Mouse (Mus musculus) ovary, postnatal 14 days (tissue): ENCODE measurements around the gene Slx4ip.

Experiments used
- DNase-seq: peaks from one replicate; pipeline ENCODE4 v3.0.0; 2022; ENCODE audit warnings: low spot score

The Slx4ip gene

DNA sequence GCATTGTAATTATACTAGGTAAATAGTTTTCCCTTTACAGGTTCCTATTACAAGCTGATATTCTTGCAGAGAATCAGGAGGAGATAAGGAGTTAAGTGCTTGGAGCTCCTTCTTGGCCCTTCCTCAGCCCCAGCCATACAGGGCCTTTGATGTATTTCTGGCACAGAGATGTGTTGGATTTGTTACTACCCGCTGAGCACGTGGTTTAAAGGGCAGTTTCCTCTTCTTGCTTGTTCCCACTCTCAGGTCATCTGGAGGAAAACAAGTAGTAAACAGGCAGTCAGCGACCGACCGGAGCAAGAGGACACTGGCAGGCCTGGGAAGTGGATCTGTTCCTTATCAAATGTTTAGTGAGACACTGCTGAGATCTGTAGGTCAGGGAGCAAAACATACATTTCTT is 56.9 kb downstream of the Slx4ip start:
- no peak for DNase-seq

DNA sequence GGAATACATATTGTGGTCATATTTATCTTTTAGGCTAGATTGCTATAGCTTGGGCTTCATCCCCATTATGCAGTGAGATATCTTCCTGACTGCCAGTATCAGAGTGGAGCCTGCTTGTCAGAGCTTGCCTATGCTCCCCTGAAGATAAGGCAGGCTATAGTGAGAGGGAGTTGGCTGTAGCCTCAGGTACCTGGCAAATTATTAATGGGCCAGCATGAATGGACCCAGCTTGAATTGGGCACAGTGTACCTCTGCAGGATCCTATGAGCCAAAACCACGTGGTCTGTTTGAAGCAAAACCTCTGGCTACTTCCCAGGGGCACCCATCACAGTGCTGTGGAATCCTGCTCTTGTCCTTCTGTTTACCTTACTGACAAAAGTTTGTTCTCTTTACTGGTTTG is 61.2 kb downstream of the Slx4ip start:
- no peak for DNase-seq

DNA sequence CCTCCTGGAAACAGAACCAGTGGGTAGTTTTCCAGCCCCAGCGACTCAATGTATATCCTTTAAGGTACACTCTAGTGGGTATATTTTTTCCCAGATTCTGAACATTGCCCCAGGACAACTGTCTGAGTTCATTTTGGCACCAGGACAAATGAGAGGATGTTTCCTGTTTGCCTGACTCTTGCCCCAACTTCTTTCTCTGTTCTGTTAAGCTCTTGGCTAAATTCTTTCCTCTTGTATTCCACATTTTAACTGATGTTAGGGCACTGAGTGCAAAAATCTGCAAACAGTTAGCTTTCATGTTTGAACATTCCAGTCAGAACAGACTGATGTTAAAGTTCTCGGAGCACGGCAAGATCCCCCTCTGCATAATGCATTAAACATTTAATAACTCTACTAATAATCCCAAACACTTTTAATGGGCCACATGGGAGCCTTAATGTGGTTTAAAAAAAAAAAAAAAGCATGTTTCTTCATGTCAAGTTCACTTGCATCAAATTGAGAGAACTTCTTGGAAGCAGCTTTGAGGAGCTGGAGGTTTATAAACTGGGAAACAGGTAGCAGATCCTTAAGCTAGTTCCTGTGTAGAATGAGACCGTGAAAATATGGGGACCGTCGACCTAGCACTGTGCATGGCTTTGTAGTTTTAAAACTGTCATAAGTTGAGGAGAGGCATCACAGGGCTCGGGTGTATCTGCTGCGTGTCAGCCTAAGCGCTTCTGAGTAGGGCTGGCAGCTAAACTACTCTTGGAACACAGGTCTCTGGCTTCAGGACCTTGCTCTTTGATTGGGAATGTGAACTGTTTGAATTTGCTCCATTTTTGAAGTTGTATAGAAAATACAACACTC is 64.9 kb downstream of the Slx4ip start:
- DNase-seq = no peak

DNA sequence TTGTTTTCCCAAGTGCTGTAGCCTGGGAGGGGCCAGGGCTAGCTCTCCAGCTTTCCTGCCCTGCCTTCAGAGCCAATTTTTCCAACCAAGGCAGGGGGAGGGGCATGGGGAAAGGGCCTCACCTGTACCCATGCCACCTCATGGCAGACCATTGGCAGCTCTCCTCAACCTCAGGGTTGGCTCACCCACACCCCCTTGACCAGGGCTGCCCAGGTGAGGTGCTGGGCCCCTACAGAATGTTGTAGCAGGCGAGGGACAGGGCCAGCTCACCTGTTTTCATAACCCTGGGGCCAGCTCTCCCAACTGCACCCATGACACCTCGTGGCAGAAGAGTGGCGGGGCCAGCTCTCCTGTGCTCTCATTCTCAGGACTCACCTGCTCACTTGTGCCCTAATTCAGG is 67.7 kb downstream of the Slx4ip start:
- DNase-seq = no peak

DNA sequence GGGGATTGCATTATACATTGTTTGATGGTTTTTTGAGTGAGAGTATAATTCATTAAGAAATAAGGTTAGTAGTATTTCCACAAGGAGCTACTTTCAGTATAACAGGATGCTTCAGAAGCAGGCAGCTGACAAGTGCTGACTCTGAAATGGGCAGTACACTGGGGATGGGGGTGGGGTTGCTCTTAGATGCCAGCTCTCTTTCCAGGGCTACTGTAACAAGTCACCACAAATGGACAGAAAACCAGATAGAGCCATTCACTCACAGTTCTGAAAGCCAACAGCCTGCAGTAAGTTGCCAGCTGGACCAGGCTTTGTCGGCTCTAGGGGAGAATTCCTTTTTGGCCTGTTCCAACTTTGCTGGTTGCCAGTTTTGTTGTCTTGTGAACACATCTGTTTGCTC is 84.8 kb downstream of the Slx4ip start:
- DNase-seq = no peak

DNA sequence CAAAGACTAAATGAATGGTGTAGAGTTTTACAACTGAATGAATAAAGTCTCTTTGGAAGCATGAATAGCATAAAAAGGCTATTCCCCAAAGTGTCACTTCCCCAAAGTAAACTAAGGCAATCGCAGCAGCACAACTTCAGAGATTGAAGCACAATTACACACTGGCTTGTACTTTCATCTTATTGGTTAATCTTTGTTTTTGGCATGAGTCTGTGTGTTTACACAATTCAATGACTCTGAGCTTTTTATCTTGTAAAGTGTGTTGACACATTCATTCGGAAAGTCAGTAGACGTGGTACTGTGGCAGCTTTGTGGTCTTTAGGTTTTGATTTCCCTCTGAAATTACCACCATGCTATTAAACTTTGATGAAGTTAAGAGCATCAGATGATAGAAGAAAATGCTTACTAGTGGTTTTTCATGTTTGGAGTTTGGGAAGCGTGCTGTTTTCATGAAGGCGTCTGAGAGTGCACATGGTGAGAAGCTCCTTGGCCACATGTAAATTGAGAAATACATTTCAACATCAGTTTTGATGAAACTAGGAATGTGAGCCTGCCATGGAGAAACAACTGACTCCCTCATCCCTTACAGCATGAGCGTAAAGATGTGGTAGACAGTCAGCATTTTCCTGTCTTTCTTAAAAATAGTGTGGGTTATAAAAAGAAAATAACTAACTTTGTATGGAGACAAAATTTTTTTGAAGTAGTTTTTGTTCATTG is 88.2 kb downstream of the Slx4ip start:
- no peak for DNase-seq

DNA sequence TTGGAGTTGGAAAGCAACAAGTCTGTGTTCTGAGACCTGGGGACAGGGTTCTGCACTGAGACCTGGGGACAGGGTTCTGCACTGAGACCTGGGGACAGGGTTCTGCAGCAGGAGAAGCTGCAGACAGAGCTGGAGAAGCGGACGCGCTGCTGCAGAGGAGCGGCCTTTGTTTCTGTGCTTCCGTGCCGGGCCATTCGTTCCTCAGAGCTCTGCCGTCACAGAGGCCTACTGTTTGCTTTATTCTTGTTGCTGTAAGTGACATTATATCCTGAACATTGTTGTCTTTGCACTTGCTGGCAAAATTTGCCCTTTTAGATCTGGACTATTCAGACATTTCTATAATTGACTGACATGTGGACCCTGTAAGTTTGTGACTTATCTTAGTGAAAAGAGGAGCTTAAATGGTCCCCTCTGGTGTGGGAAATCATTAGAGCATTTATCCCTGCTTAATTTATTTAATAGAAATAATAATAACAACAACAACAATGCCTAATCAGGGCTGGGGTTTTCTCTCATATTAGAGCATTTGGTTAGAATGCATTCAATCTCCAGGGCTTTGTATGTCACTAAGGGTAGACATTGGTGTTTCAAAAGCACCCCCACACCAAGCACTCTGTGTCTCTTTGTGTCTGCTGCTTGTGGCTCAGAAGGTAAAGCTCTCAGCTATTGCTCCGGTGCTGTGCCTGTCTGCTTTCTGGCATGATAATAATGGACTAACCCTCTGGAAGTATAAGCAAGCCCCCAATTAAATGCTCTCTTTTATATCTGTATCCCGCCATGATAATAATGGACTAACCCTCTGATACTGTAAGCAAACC is 90.3 kb downstream of the Slx4ip start:
- DNase-seq = no peak

DNA sequence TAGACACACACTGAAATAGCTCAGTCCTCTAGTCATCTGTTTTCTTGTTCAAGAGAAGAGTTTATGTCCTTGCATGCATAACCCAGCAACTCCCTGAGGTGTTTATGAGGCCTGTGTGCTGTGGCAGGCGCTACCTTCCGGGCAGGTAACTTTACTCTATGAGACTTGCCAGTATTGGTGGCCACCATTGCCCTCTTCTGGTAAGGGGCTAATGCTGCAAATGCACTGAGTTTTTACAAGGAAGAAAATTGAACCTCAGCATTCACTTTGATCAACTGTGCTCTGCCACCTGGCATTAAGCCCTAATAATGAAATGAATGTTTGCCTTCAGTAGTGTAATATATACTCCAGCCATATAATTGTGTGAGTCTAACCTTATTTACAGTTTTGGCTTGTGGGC is 92.9 kb downstream of the Slx4ip start:
- DNase-seq = no peak

DNA sequence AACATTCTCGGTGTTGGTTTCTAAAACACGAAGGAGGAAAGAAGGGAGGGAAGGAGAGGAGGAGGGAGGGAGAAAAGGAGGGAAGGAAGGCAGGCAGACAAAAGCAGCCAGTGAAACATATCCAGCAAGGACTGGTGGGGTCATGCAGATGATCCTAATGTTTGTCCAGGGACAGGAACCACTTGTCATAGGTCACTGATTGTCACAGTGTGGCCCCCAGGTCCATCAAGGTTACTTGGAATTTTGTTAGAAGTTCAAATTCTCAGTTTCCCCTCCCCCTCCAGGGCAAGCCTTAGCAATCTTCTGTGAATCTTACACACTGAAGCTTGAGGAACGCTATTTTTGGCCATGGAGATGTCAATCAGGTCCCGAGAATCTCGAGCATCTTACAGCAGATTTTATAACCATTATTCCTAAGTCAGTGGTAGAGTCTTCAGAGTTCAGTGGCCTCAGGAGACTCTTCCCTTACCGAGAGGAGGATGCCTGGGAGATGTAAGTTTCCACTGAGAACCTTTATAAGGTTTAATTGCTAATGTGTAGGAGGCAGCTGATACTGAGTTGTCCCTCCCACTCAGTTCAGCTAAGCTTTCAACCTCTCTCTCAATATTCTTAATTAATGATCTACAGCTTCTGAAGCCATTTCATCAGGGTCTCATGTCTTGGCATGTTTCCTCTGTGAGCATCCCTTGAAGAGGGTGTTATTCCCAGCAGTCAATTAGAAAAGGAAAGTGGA is 95.1 kb downstream of the Slx4ip start:
- DNase-seq = no peak

DNA sequence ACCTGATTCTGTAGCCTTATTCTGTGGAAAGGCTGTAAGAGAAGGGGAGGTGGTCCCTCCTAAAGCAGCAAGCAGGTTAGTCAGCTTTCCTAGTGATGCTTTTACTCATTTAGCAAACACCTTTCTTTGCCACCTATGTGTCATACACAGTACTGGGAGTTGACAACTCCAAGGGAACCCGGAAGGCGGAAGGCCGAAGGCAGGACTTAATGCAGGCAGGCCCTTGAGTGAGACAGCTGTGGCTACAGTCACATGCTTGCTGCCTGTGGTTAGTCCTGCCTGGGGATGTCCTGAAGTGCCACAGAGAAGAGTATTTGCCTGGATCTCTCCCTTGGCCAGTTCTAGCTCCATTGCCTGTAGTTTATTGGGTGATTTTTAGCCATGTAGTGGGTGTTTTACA is 102.1 kb downstream of the Slx4ip start:
- no peak for DNase-seq

DNA sequence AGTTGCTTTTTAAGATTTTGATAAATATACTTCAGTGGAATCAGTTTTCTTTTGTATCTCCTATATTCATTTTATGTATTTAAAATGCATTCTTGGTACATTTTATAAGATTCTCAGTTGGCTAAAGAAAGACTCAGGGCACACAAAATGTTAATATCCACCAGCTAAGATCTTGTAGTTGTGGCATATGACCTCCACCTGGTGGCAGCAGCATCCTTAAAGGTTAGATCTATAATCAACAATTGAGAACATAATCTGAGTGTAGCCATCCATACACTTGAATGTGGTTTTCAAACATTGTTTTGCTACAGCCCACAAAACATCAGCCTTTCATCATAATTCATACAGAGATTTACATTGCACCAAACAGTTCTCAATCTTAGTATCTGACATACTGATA is 106.1 kb downstream of the Slx4ip start:
- no peak for DNase-seq

DNA sequence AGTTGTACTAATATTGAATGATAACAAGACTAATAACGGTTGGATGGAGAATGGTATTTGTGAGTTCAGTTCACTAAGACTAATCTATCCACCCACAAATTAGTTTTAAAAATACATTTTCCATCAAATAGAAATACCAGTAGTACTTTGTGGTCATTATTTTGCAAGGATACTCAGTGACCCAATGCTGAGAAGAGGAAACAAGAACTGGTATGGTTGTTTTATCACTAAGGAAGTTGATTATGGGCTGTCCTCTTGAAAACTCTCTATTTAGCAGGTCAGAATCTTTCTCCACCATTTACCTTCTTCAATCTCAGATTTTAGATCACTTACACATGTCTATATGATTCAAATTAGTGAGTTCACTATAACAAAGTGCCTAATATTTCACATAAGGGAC is 111.0 kb downstream of the Slx4ip start:
- DNase-seq = no peak

DNA sequence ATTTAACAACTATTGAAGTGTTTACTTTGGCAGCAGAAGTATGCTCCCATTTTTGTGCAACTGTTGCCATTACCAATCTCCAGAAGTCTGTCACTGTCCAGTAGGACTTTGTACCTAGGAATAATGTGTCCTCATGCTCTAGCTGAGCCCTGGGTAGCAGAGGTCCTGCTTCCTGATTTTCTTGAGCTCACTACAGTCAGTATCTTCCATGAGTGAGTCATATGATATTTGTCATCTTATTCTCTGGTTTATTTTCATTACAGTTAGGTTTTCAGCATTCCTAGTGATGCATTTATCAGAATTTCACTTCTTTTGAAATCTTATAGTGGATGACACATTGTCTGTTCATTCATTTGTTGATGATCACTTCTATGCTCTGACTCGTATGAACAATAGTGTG is 115.6 kb downstream of the Slx4ip start:
- DNase-seq = no peak

DNA sequence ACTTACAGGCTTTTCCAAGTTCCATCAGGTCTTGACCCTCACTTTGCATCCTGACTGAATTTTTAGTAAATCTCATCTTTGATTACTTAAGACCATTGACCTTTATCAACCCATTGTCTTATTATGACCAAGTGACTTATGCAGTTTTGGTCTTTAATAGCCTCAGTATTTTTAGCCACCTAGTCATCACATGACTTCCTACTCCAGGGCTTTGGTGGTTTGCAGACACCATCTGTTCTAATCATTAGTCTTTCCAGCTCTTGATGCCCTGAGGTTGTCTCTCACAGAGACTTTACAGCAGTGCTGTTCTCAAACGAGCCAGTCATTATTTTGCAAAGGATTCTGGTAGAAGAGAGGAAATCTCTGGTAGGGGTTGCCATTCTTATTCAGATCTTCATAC is 121.0 kb downstream of the Slx4ip start:
- DNase-seq = no peak

DNA sequence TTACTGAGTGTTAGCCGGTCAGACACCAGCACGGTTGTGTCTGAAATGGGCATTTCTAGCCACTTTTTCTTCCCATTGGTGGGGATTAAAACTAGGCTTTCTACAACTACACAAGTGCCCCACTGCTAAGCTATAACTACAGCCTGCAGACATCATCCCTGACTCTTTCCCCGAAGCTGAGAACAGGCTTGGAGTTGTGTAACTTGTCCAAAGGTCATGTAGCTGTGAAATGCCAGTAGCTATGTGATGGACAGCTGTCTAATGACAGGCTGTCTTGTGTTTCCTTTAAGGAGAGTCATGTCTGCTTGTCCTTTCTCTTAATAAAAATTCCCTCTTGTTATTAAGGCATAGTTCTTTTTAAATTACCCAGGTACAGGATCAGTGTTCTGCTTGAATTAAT is 122.1 kb downstream of the Slx4ip start:
- DNase-seq = no peak

DNA sequence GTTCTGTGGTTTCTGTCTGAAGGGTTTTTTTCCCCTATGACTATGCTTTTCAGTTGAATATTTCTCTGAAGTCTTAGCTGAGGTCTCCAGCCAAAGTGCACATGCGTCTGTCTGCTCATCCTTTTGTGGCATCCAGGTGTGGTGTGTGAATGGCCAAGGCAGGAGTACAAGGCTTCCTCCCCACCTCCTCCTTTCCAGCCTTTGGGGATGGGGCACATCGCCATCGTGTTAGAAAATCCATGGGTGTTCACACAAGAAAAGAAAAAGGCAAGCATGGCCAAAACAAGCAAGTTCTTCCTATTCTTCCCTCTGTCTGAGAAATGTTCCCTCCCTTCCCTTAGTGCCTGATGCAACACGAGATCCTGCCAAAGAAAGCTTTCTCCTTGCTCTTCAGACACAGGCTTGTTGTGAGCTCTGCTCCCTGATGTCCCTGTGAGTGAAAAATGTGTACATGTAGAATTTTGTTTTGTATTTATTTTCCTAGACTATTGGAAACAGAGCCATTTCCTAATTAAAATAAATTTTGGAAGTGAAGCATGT is 122.9 kb downstream of the Slx4ip start:
- DNase-seq = no peak

DNA sequence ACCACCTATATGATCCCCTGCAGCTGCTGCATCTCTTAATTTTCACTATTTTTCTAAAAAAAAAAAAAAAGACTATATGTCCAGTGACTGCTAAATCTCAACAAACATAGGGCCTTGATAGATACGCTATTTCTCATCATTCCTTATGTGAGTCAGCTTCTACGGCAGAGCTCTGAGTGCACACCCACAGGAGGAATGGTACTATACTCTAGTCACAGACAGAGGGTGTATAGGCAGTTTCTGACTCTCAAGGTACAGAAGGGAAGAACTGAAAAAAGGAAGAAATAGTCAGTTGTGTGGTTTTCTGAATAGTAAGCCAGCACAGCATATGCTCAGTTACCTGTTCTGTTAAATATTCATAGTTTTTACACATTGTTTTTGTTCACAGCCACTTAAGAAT is 123.4 kb downstream of the Slx4ip start:
- no peak for DNase-seq

DNA sequence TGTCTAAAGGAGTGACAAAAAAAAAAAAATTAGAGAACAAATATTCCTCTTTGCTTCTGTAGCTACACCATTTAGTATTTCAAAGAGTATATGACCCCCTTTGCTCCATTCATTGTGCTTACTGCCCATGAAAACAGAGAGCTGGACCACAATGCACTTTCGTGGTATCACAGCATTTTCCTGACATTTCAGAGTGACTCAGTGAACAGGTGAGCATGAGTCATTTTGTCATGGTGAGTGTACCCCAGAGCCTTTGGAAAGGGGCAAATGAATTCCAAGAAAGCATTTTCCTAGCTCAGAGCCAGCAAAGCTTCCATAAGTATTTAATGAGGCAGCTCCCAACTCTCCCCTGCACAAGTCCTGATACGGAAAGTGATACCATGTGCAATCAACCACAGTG is 153.1 kb downstream of the Slx4ip start:
- no peak for DNase-seq

DNA sequence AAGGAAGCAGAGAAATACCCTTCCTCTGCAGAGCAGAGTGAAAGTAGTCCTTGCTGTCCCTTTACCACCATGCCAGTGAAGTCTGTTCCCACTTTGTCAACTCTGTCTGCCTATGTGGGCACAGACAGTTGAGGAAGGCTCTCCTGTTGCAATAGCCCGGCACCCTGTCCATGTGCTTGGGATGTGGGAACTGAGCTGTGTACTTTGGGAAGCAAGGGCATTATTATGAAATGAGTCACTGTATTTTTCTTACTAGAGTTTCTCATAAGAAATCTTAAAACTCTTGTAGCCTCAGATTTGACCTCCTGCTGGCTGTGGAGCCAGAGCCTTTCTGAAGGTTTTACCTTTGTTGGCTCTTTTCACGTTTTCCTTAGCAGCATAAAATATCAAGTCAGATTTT is 158.3 kb downstream of the Slx4ip start:
- no peak for DNase-seq

DNA sequence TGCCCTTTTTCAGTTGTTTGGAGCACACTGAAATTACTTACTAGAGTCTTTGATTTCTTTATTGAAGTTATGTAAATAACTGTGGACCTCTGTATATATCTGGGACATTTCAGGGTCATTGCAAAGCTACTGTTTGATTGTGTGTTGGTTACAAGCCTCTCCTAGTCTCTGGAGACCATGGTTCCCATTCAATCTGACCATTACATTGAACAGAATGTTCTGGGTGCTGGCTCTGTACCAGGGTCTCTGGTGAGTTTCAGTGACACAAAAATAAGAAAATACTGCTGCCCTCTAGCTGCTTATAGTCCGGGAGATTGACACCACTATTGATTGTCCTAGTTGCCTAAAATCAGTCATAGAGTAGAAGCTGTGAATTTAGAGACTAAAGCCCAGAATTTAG is 158.9 kb downstream of the Slx4ip start:
- no peak for DNase-seq

DNA sequence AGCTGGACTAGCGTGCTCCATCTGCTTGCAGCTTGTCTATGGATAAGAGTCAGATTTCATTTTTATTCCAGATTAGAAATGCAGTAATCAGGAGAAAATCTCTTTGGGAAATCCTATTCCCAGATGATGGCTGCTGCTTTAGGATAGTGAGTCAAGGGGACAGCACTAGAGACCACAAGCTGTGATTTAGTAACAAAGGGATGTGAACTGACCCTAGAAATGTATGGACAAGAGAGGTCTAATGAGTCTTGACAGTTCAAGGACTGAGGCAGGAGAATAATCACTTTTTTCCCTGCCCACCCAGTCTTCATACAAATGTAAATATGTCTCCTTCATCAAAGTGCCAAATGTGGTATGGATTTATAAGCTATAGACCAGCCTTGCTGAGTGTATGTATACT is 172.8 kb downstream of the Slx4ip start:
- DNase-seq = no peak

DNA sequence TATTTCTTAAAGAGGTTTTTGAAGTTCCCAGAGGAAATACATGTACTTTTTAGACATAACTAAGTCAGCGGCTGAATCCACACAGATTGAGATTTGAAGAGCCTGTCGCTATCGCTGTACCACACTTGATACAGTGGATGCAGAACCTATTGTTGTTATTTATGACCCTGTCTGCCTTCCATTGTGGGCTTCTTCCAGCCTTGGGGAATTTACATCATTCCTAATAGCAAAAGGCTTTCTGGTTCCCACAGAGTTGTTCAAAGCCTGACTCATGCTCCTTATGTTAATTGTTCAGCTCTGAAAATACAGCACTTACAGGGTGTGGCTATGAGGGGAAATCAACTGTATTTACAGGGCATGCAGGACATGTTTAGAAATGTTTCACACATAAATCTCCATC is 173.5 kb downstream of the Slx4ip start:
- DNase-seq = no peak
